Mouse (Mus musculus) heart, adult 2 months (tissue): ENCODE data around the gene Cuedc1. TPM values are rescaled to one million over a fixed set of nuclear protein-coding genes. Genes with fewer than 3 reads are reported as not detected.
"Not testable (repeated sequence)": the region's sequence is repeated elsewhere in the genome, so short reads cannot be mapped to it uniquely, and the experiment has no call there.

Experiments used
- DNase-seq, 2 experiments: peaks; one replicate each; pipeline ENCODE4 v3.0.0; 2021
- H3K27ac ChIP-seq: fragments of 200-600 bp; 2 replicates; pipeline ENCODE4 v1.8.1; 2022
- H3K27me3 ChIP-seq: fragments of 200-500 bp; 2 replicates; pipeline ENCODE4 v1.6.1; 2012; ENCODE audit warnings: mild to moderate bottlenecking, low read length, inconsistent platforms, mixed read lengths; ENCODE audit not compliant: control insufficient read depth, insufficient read depth
- H3K36me3 ChIP-seq: fragments of 200-500 bp; 2 replicates; pipeline ENCODE4 v1.6.1; 2012; ENCODE audit warnings: low read length, inconsistent platforms; ENCODE audit not compliant: control insufficient read depth, insufficient read depth
- H3K4me1 ChIP-seq: fragments of 200-500 bp; 2 replicates; pipeline ENCODE4 v1.6.1; 2011; ENCODE audit warnings: low read length; ENCODE audit not compliant: control insufficient read depth, insufficient read depth
- H3K4me3 ChIP-seq: fragments of 200-600 bp; 2 replicates; pipeline ENCODE4 v1.8.1; 2022
- H3K79me2 ChIP-seq: fragments of 200-500 bp; replicated peaks from 2 replicates; pipeline ENCODE4 v1.6.1; 2012; ENCODE audit warnings: mild to moderate bottlenecking, inconsistent platforms, low read length, moderate library complexity, mixed read lengths; ENCODE audit not compliant: control insufficient read depth, insufficient read depth
- H3K9ac ChIP-seq: fragments of 200-500 bp; 2 replicates; pipeline ENCODE4 v1.6.1; 2012; ENCODE audit warnings: low read depth, mild to moderate bottlenecking, control low read depth, inconsistent platforms, low read length, mixed read lengths
- CTCF ChIP-seq: fragments of 200-600 bp; IDR thresholded peaks from 2 replicates; pipeline ENCODE4 v1.8.1; 2022; ENCODE audit warnings: antibody characterized with exemption, mild to moderate bottlenecking, moderate library complexity
- EP300 ChIP-seq: fragments of 200-500 bp; IDR thresholded peaks from 2 replicates; pipeline ENCODE4 v1.6.1; 2011; ENCODE audit warnings: low read depth, low read length, control low read depth; ENCODE audit not compliant: insufficient read depth
- POLR2A ChIP-seq: fragments of 200-500 bp; IDR thresholded peaks from 2 replicates; pipeline ENCODE4 v1.6.1; 2011; ENCODE audit warnings: mild to moderate bottlenecking, low read depth, low read length, control low read depth; ENCODE audit not compliant: insufficient read depth
- WGBS: fragments of 180-500 bp; shearing (Covaris S2); methylation state at CpG from one replicate; pipeline ENCODE4 v1.1.7; 2018; 5-methylcytosine and 5-hydroxymethylcytosine counted together
- intact Hi-C: fragments of 180-260 bp; cut with DNase I; formaldehyde crosslinking; loops from one replicate; pipeline ENCODE4 v1.15.1; 2025
- polyA plus RNA-seq: library from polyadenylated mRNA; depleted of rRNA; stranded (reverse); fragments of >200 nt; gene quantifications from 2 replicates; pipeline ENCODE4 v1.2.3, GENCODE M21; 2012
- total RNA-seq, 2 experiments: library from RNA; stranded (reverse); gene quantifications; 2 replicates each; pipeline ENCODE4 v1.2.3; 2021

Cuedc1 gene
- total and polyA plus RNA-seq, 3 experiments, result 36.2 to 55.0 (median 49.8) TPM

DNA sequence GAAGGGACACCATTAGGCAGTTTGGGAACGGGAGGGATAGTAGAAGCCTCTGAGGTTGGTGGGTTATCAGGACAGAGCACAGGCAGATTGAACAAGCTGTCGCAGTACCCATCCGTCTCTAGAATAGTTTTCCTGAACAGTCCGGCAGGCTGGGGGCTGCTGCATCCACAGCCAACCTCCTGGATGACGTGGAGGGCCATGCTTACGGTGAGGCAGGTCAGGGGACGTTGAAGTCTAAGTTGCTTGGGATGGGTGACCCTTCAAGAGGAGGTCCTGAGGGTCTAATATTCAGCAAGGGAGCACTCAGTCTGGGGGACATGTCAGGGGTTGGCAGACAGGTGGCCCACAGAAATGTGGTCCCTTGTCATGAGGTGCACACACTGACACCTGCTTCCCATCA, 90.8 kb downstream of the Cuedc1 start:
- no peaks in the 10 kb centered on the region; the same call in 1 of the 2 replicates for H3K36me3 ChIP-seq
- intact Hi-C loops, result no loop called here
- WGBS, result 94% methylated on average over 7 of the region's 7 CpGs
- no peak overlapping the region; the same call in 1 of the 2 replicates for H3K27ac ChIP-seq
- DNase-seq, result no peak
- no peaks in the 10 kb centered on the region for H3K27me3 ChIP-seq
- no peak overlapping the region for H3K4me3 ChIP-seq
- no peaks in the 10 kb centered on the region for H3K79me2 ChIP-seq
- no peak overlapping the region for H3K9ac ChIP-seq
- TF ChIP-seq CTCF, result no peak
- H3K4me1 ChIP-seq, result peaks cover 10% of the 10 kb centered on the region

DNA sequence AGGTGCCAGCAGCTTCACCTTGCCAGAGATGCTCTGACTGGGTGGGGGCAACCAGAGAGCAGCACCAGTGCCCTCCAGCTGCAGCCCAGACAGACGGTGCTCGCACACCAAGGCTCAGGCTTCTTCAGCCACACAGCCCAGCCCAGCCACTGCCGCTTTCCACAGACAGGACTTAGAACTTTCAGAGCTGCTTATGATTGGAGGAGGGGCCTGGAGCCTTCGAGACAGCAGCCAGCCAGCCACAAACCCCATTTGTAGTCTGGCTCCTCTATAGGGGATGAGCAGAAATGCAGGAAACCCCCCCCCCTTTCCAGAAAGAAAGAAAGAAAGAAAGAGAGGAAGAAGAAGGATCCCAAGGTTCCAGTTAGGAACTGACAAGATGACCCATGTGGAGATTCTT, 94.7 kb downstream of the Cuedc1 start:
- H3K79me2 ChIP-seq, result no peaks in the 10 kb centered on the region
- peaks cover 5% of the 10 kb centered on the region; the same call in 1 of the 2 replicates for H3K4me1 ChIP-seq
- no peak overlapping the region for H3K9ac ChIP-seq
- WGBS, result 74% methylated on average over 4 of the region's 4 CpGs
- no peaks in the 10 kb centered on the region for H3K27me3 ChIP-seq
- no peak overlapping the region for H3K27ac ChIP-seq
- intact Hi-C loops, result no loop called here
- no peak overlapping the region for H3K4me3 ChIP-seq
- no peak for DNase-seq
- TF ChIP-seq CTCF (no peak), EP300 (no peak), POLR2A (no peak)
- no peaks in the 10 kb centered on the region for H3K36me3 ChIP-seq

DNA sequence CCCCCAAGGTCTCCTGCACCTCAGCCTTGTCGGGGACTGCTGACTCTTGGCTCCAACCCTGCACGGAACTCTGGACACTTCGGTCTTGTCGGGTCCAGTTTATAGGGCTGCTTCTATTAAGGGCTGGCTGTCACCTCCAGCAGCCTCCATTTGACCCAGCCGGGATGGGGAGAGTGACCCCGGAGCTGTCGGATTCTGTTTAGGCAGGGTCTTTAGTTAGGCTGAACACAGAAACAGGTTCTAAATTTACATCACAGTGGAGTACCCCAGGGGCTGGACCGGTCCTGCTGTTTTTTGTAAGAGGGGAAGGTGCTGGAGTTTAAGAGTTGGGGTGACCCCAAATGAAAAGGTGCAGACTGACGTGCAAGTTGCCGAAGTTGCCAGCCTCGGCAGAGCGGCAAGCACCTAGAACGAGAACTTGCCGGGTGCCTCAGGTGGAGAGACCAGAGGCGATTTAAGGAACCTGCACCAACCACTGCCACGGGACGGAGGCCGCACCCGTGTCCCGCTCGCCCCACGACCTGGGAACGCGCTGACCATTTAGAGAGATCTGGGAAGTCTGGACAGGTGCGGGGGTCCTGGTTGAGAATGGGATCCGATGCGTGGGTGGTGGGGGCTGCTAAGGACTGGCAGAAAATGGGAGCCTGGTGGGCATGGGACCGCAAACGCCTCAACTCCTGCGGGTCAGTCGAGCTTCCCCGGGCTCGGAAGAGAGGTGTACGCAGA, 95.4 kb downstream of the Cuedc1 start:
- H3K79me2 ChIP-seq, result no peaks in the 10 kb centered on the region
- no peak for DNase-seq
- intact Hi-C loops, result no loop called here
- peaks cover 3% of the 10 kb centered on the region; the same call in 1 of the 2 replicates for H3K4me1 ChIP-seq
- no peak overlapping the region for H3K27ac ChIP-seq
- H3K4me3 ChIP-seq, result no peak overlapping the region
- TF ChIP-seq POLR2A, result no peak
- no peak for TF ChIP-seq CTCF
- no peak for TF ChIP-seq EP300
- H3K36me3 ChIP-seq, result no peaks in the 10 kb centered on the region
- WGBS, result 40% methylated on average over 34 of the region's 34 CpGs
- H3K27me3 ChIP-seq, result no peaks in the 10 kb centered on the region
- no peak overlapping the region for H3K9ac ChIP-seq

GRCm38 (mm10) chr11:88193824-88194696, 96.2 kb downstream of the Cuedc1 start:
- no peak overlapping the region for H3K9ac ChIP-seq
- H3K4me3 ChIP-seq, result no peak overlapping the region
- H3K79me2 ChIP-seq, result no peaks in the 10 kb centered on the region
- TF ChIP-seq EP300 (no peak), POLR2A (no peak), CTCF (no peak)
- WGBS, result 34% methylated on average over 29 of the region's 29 CpGs
- no peaks in the 10 kb centered on the region for H3K27me3 ChIP-seq
- no peak overlapping the region; the same call in 1 of the 2 replicates for H3K27ac ChIP-seq
- peaks cover 3% of the 10 kb centered on the region; the same call in 1 of the 2 replicates for H3K4me1 ChIP-seq
- DNase-seq, result no peak
- no peaks in the 10 kb centered on the region for H3K36me3 ChIP-seq
- intact Hi-C loops, result no loop called here

- not testable (repeated sequence) for H3K27ac ChIP-seq, H3K27me3 ChIP-seq, H3K4me3 ChIP-seq, H3K79me2 ChIP-seq, H3K9ac ChIP-seq, H3K36me3 ChIP-seq, DNase-seq, H3K4me1 ChIP-seq
- peak; percentile 43 for TF ChIP-seq CTCF
- intact Hi-C loops, result loop anchor here (2.0 kb wide), 2 partner anchors 221 to 229 kb away; no protein-coding TSS in a partner anchor
- 87% methylated on average over 3 of the region's 3 CpGs for WGBS
Observed at GRCm38 (mm10) chr11:88195699-88196098, 97.8 kb downstream of the Cuedc1 start.

GRCm38 (mm10) chr11:88197153-88197576, 99.3 kb downstream of the Cuedc1 start:
- WGBS, result 1% methylated on average over 2 of the region's 2 CpGs
- no peak overlapping the region for H3K4me3 ChIP-seq

More at GRCm38 (mm10) chr11:88197153-88197576, 99.3 kb downstream of the Cuedc1 start:
- Histone ChIP-seq H3K79me2 (no peaks in the 10 kb centered on the region), H3K36me3 (no peaks in the 10 kb centered on the region), H3K27me3 (no peaks in the 10 kb centered on the region), H3K4me1 (peaks cover 13% of the 10 kb centered on the region), H3K27ac (no peak overlapping the region), H3K9ac (no peak overlapping the region)
- intact Hi-C loops, result loop anchor here (1.0 to 2.0 kb wide), 3 partner anchors 138 to 230 kb away; no protein-coding TSS in a partner anchor
- TF ChIP-seq EP300, result peak; percentile 66; the same call in 1 of the 2 replicates
- peak; percentile 60 for TF ChIP-seq CTCF
- TF ChIP-seq POLR2A, result no peak
- DNase-seq, result peak in 1 of 2 experiments; percentile 54
